Mouse (Mus musculus): Measurements from ENCODE around the gene Plin3.
"Not testable (repeated sequence)": the region's sequence is repeated elsewhere in the genome, so short reads cannot be mapped to it uniquely, and the experiment has no call there.

Plin3 gene

DNA sequence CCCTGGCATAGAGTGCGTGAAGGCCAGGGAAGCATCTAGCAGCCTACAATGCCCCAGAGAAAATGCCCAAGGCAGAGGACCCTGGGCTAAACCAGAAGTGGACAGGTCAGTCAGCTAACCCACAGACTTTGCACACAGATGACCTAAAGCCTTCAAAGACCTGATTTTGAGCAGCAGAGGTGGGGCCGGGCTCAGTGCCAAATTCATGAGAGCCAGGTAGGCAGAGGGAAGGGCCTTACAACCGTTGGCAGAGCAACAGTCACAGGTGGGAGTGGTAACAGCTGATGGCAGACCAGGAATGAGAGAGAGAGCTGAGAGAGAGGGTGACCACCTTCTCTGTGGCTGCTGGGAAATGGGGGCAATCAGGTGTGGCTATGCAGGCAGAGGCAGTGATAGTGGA, 20.0 kb downstream of the Plin3 start:
- peak; percentile 67 for DNase-seq

DNA sequence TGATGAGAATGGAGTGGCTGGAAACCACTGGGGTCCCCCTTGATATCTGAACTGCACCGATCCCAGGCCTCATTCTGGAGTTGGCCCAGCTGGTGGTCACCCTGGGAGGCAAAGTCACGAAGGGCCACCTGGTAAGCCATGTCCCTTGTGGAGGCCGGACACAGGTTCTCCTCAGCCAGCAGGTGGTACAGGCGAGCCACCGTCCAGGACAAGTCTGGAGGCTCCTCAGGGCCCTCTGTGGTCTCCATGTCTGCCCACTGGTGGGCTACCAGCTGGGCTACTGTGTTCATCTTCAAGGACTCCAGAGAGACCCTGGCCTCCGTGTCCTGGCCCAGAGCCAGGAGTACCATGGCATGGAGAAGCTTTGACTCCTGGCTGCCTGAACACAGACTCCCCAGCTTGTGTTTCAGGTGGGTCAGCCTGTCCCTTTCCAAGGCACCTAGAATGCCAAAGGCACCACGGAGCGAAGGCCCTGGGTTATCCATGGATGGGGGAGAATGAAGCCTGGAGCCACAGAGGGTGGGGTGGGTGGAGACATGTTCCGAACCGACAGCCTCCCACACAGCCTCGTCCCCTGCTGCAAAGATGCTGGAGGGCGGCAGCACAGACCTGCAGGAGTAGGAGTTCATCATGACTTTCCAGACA, 20.9 kb downstream of the Plin3 start:
- no peak for DNase-seq

DNA sequence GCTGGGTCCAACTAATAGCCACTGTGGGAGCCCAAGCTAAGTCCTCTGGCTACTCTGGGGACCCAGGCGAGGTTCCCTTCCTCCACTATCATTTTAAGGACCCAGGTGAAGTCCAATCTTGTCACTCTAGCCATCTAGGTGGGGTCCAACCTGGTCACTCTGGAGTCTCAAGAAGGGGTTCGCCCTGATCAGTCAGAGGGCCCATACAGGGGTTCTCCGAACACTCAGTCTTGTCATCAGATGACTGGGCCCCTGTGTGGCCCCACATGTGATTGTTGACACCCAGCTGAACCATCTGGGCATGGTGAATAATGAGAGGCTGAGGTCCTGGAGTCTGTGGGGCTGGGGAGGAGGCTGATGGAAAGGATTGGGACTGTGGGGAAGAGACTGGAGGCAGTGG, 22.9 kb downstream of the Plin3 start:
- DNase-seq: no peak

DNA sequence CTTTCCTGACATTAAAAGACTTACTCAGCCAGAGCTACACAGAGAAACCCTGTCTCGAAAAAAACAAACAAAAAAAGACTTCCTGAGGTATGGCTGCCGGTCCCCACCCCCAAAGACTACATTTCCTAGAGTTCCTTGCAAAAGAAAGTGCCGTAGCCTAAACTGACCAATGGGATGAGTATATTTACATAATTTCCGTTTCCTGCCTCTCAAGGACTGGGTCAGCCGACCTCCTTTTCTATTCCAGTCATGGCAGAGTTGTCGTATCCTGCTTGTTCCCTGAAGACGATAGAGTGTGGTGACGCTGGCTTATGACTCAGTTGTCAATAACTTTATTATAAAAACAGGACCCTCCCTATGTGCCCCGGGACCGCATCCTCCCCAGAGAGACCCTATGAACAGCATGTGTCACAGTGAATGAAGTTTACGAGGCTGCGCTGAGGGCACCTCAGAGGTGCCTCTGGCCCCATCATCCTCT, 23.5 kb downstream of the Plin3 start:
- DNase-seq: peak; percentile 88

DNA sequence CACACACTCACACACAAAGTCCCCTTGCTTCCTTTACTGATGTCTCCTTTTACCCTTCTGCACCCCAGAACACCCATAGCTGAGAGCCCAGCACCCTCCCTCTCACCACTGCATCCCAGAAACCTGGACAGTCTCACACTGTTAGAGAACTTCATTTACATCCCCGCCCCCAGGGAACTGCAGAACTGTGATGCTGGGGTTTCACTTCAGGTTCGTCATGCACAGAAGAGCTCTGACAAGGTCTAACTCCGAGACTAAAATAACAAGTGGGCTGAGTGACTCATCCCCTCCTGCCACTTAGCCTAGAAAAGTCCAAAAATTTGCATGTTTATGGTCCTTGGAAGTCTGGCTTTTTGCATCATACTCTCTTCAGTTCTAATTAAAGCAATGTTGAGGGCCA, 26.4 kb downstream of the Plin3 start:
- DNase-seq: no peak

DNA sequence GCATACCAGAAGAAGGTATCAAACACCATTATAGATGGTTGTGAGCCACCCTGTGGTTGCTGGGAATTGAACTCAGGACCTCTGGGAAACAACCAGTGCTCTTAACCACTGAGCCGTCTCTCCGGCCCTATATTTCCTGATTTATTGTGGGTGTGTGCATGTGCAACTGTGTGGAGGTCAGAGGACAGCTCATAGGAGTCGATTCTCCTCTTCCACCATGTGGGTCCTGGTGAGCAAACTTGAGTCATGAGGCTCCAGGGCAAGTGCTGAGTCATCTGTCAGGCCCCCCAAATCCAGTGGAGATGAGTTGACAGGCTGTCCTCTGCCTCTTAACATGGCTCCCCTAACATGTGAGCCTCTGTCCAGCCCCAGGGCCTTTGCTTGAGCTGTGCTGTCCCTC, 26.8 kb downstream of the Plin3 start:
- no peak for DNase-seq

DNA sequence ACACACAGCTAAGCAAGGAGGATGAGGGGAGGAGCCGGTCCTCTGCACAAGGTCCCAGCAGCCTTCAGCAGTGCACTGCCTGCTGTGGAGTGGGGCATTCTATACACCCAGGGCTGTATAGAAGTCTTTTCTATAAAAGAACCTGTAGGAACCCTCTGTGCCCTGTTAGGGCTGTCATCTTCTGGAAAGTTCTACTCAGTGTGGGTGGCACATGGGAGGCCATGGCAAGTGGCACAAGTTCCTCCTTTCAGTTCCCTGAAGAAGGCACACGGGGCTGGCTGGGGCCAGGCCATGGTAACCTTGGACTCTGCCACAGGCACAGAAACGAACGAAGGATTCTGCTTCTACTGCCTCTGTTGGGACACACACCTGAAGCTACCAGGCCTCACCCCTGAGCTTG, 27.7 kb downstream of the Plin3 start:
- no peak for DNase-seq

DNA sequence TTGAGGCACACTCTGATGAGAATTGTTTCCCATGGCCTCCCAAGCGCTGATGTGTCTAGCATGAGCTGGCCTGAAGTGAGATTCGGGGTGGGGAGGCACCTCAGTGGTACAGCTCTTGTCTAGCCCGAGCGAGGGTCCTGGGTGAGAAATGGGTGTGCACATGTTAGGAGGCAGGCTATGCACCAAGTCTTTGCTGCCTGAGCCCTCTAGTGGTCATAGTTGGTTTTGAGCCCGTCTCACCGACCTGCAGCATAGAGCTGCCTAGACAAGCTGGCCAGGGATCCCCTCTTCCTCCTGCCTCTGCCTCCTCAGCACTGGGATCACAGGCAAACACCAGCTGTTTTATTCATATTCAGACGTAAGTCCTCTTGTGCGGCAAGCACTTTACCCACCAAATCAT, 28.7 kb downstream of the Plin3 start:
- peak; percentile 88 for DNase-seq

DNA sequence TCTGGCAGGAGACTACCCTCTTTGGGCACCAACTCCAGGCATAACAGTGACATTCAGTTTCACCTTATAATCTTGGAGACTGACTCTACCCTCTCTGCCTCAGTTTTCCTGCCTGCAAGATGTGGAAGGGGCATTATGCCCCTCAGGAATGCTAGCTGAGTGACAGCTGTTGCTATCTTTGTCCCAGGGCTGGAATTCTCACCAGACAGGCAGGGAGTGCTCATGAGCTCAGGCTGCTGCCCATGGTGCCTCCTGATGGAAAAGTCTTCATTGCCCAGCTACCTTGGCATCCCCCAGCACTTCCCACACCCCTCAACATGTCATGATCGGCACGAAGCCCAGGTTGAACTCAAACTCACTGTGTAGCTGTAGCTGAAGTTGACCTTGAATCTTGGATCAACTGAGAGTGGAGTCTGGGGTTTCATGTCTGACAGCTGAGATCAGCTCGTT, 30.0 kb downstream of the Plin3 start:
- DNase-seq: no peak

DNA sequence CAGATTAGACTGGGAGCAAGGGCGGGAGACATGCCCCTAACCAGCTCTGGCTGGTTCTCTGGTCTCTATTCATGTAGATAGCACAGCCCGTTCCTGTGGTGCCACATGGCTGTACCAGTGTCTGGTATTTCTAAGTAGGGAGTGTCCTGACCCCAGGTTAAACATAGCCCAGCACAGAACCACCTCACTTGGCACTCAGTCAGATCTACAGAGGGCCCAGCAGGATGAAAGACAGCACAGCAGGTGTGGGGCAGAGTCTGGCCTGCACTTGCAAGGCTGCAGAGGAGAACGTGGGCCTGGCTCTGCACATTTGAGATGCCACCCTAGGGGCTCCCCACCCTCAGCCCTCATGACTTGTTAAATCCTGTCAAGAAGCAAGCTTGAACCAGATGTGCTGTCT, 31.5 kb downstream of the Plin3 start:
- DNase-seq: no peak

DNA sequence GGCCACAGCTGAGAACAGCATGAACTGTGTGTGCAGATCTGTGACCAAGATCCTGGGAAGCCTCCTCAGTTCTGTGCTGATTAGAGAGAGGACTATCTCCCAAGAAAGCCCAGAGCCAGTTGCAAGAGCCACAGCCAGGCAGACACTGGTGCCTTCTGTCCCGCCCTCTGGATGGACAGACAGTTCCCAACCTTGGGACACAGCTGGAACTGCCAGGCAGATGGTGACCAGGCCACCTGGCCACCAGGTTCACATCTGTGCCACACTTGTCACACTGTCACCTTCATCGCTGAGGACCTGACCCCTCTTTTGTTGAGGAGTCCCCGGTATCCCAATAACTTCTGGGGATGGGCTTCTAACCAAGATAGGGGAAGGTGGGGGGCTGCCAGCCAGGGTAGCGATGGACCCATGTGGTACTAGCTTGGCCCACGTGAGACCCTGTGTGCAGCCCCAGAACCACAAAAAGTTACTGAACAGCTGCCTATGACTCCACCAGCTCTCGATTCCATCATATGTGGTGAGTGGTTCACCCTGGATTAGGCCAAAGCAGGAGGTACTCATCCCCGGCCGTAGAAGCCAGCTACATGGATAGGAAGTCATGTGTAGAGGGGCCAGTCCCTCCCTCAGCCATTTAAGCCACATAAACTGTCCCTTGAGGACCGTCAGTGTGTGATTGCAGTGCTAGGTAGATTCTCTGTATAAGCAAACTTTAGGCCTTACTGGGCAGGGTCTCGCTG, 33.2 kb downstream of the Plin3 start:
- no peak for DNase-seq

DNA sequence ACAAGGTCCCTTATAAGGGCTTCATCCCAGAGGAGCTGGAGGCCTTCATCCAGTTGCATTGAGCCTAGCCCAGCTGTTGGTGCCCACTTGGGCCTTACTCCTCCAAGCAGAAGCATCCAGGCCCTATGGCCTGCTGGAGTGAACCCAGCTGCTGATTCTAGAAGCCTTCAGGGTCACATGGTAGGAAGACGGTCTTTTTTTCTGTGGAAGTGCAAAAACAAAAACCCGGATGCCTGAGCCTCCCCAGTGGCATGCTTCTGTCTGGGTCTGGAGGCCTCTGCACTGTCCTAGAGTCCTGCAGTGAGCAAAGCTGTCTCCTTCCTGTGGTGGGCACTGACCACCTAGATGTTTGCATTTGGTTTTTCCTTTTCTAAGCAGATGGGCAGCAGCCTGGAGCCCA, 33.9 kb downstream of the Plin3 start:
- DNase-seq: not testable (repeated sequence)

DNA sequence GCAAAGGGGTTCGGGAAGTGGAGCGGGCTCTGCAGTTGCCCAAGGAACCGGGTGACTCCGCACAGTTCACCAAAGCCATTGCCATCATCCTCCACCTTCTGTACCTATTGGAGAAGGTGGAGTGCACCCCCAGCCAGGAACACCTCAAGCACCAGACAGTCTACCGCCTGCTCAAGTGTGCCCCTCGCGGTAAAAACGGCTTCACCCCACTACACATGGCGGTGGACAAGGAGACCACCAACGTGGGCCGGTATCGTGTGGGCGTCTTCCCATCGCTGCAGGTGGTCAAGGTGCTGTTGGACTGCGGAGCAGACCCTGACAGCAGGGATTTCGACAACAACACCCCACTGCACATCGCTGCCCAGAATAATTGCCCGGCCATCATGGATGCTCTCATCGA, 34.4 kb downstream of the Plin3 start:
- DNase-seq: not testable (repeated sequence)

DNA sequence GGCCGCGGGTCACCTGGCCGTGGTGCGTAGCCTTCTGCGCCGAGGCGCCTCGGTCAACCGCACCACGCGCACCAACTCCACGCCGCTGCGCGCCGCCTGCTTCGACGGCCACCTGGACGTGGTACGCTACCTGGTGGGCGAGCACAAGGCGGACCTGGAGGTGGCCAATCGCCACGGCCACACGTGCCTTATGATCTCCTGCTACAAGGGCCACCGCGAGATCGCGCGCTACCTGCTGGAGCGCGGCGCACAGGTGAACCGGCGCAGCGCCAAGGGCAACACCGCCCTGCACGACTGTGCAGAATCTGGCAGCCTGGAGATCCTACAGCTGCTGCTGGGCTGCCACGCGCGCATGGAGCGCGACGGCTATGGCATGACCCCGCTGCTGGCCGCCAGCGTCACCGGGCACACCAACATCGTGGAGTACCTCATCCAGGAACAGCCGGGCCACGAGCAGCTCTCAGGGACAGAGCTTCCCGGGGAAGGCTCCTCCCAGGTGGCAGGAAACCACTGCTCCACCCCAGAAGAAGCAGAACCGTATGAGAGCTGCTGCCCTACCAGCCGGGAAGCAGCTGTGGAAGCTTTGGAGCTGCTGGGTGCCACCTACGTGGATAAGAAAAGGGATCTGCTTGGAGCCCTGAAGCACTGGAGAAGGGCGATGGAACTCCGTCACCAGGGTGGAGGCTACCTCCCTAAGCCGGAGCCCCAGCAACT, 35.3 kb downstream of the Plin3 start:
- no peak for DNase-seq

DNA sequence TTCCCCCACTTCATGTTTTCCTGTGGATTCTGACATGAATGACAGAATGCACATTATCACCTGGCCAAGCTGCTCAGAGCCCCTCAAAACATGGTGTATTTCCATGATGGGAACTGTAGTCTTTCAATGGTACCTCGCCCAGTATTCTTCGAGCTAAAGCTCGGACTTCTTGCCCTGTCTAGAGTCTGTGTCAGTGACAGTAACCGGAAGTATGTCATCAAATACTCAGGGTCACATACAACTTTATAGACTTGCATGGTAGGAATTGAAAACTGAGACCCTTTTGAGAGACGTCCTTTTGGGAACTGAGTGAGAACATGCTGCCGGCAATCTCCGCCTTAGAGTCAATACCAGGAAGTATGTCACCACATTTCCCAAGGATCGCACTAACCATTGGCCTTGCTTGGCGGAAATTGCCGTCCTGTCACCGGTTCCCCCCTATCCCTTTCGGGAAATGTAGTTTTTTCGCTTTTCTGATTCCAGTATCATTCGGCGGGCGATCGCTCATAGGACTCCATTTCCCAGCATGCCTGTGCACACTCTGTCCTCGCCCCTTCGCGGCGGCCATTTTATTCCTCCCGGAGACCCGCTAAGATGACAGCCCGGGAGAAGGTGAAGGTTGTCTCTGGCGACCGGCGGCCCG, 36.3 kb downstream of the Plin3 start, which contains the start of gene Fem1a:
Gene Fem1a (plus strand): TSS at position 572 of the 643 bp plus-strand sequence.
- peak; percentile 97 for DNase-seq

DNA sequence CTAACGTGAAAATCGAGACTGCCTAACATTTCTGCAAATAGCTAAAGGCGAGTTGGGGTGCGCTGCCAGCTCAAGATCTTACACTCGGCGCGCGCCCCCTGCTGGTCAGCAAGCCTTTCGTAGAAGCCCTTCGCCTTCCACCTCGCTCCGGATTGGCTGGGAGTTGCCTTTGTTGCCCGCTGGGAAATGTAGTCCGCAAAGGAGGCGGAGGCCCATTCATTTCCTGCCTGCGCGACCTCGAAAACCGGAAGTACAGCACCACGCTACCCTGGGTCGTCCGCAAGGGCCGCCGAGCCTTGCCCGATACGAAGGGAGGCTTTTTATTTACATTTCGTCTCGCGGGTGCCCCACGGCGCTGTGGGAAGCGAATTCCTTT, 36.8 kb downstream of the Plin3 start:
- peak; percentile 99 for DNase-seq

DNA sequence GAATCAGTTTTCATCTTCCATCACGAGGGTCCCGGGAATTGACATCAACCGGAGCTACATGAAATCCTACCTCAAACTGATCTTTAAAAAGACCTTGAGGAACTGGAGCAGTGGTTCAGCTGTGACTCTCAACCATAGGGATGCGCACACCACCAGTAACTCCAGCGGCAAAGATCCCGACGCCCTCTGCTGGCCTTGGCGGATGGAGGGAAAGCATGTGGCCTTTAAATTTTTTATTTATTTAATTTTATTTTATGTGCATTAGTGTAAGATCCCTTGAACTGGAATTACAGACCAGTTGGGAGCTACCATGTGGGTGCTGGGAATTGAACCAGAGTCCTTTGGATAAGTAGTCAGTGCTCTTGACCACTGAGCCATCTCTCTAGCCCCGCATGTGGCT, 37.2 kb downstream of the Plin3 start:
- DNase-seq: peak; percentile 56

DNA sequence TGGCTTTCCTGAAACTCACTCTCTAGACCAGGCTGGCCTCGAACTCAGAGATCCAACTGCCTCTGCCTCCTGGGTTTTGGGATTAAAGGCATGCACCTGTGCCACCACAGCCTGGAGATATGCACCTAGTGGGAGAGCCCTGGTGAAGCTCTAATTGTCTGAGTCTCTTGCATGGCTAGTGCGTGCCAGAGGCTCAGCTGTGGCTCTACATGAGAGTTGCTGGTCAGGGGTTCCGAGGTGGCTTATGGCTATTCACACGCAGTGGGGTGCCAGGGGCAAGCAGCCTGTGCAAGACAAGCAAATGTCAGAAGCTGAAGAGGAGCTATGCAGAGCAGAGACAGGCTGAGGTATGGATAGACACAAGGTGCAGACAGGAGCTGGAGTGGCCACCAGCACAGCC, 38.0 kb downstream of the Plin3 start:
- DNase-seq: no peak

DNA sequence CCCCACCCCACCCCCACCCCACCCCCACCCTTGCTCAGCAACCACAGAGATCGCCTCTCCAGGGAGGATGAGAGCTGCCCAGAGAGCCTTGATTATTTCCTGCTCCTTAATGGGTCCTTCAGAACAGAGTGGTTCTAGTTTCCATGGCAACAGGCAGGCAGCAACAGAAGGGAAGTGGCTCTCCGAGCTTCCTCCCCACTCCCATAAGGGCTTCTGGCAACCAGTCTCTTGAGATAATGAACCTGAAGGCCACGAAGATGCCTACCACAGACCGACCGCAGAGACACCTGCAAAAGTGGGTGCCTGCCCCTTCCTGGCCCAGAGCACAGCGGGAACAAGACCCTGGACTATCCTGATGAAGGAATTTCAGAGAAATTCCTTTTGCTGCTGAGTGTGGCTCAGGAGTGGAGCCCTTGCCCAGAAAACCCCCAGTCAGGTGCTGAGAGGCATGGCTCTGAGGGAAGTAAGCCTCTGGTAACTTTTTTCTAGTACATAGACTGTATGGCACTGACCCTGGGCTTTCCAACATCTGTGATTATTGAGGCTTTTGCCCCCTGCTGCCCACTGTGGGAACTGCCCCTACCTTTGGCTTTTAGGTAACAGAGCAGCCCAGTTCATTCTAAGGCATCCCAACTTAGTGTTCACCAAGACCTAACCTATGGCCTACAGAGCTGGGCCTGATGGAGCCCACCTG, 41.4 kb downstream of the Plin3 start:
- DNase-seq: peak; percentile 85

DNA sequence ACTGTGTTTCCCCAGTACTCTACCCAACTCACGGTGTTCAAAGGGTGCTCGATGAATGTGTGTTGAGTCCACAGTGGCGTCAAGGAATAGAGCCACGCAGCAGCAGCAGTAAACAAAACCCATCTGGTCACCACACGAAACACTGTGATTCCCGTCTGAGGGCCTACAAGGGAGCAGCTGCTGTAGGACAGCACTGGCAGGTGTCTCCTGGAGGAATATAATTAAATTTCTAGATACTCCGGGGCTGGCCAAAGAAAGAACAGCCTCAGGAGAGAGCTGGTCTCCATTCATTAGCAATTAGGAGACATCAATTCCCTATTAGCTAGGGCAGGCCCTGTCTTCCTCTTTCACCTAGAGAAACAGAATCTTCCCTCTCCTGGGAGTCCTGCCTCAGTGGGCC, 47.1 kb downstream of the Plin3 start:
- no peak for DNase-seq

DNA sequence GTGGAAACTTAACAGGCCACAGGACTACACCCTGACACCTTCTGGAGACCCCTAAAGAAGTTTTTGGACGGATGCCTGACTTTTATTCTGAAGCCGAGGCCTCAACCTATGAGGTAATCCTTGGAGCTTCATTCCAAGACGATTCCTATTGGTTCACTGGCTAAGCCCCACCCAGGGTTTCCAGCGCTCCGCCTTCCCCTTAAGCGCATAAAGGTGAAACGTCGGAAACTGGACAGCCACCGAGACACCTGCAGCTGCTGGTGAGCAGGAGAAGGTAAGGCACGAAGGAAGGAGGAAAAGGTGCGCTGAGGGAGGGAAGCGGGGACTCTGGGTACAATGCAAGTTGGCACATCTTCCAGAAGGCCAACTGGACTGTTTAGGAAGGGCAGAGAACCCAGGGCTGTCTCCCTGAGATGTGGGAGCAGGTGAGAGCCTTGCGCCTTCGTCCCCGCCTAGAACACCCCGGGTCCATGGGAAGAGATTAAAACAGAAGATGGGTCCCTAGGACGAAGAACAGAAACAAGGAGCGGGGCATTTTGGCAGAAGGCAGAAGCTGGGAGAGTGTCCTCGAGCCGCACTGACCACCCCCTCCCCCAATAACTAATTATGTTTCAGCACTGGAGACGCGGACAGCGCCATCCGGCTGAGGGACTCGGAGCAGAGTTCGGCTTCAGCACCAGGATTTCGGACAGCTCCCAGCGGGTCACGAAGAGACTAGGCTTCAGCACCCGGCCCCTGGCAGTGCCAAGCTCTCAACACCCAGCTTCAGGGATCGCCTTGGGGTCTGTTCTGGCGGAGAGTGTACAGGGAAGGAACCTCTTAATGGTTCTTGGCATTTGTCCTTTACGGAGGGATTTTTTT, 50.9 kb downstream of the Plin3 start:
- peak; percentile 94 for DNase-seq
